Comparison of ENCODE assay signal across 8 mouse cellular contexts in the genomic region with DNA sequence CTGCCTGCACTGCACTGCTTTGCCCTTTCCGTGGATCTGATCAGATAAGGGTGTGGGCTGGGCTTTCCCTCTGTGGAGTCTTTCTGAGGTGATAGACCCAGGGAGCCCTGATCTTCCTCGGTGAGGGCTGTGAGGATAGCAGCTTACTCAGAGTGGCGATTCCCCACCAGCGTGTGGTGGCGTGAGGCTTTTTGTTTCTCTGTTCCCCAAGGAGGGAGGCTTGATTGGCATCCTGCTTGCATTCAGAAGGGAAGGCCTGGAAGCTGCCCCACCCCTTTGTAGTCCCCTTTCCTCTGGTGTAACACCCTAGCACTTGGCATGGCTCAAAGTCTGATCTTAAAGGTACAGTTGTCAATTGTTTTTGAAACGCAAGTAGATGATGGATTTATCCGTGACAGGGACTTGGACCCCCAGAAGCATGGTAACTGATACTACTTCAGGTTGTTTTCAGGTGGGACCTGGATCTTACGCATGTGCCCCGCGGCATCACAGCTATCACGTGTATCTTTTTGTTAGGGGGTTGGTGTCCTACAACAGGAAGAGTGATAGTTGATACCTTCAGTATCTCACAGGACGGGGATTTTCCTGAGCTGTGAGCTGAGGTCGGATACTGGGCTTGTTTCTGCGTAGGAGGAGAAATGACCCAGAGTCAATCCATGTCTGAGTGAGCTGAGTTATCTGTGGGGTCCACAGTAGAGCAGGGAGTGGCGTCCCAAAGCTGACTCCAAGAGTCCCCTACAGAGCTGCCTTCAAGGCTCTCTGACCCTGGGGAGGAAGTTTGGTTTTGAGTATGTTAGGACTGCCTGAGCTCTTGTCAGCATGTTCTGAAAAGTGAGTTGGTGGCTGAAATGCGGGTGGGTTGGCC. TPM values are rescaled to one million over a fixed set of nuclear protein-coding genes. Genes with fewer than 3 reads are reported as not detected.
DNase-seq lines count a peak whose midpoint lies in the region; ATAC-seq and TF ChIP-seq lines count a peak whose summit lies in the region.
"Had no signal": no experiment of that assay in that cellular context is flagged by ENCODE, and none has a peak within 500 bp of the region (broad histone marks: within the 10 kb centered on the region; RNA-seq: fewer than 3 reads in every experiment).

No protein-coding gene starts in this region.

- H3K9ac ChIP-seq in heart, embryonic 16.5 days (ENCODE audit: low read length), result 0 out of 2 replicates have a peak overlapping the region, but pooled peaks have one; percentile 0

- no peaks in the 10 kb centered on the region for H3K27me3 ChIP-seq in spleen, adult 2 months (ENCODE audit: control insufficient read depth, insufficient read depth, low read length)
- H3K27me3 ChIP-seq in embryonic facial prominence, embryonic 10.5 days (replicated peaks; ENCODE audit: low read depth, poor library complexity, severe bottlenecking), result 0 out of 2 replicates have a peak, but pooled peaks cover 4% of the 10 kb centered on the region
- no peaks in the 10 kb centered on the region for H3K27me3 ChIP-seq in heart, embryonic 16.5 days (ENCODE audit: control insufficient read depth, insufficient read depth, low read length)

- TF ChIP-seq POLR2A in spleen, adult 2 months (IDR thresholded peaks at IDR 0.05; ENCODE audit: low read depth, low read length), result no peak

- 67% methylated on average over 16 of the region's 16 CpGs for WGBS in spleen, adult 2 months
- WGBS in embryonic facial prominence, embryonic 10.5 days, result 50% methylated on average over 16 of the region's 16 CpGs
- WGBS in heart, embryonic 16.5 days, result 47% methylated on average over 16 of the region's 16 CpGs

- H3K4me1 ChIP-seq in spleen, adult 2 months (ENCODE audit: control insufficient read depth, insufficient read depth, insufficient read length), result peaks cover 2% of the 10 kb centered on the region; the same call in 1 of the 2 replicates
- H3K4me1 ChIP-seq in embryonic facial prominence, embryonic 10.5 days, result peaks cover 41% of the 10 kb centered on the region
- H3K4me1 ChIP-seq in heart, embryonic 16.5 days (ENCODE audit: control insufficient read depth, insufficient read depth, low read length), result peaks cover 47% of the 10 kb centered on the region

- no peak for TF ChIP-seq CTCF in spleen, adult 2 months (IDR thresholded peaks at IDR 0.05; ENCODE audit: extremely low read depth, insufficient read depth, insufficient read length, insufficient replicate concordance)

- no peak for DNase-seq in spleen, adult 2 months (ENCODE audit: low read depth in 1 of 2, low spot score in 2 of 2)
- no peak for DNase-seq in spleen, postnatal 4 days (ENCODE audit: low spot score in 2 of 2)
- no peak for DNase-seq in embryonic facial prominence, embryonic 10.5 days (ENCODE audit: low spot score)
- DNase-seq in lung, postnatal 14 days, result peak; percentile 70
- DNase-seq in right cerebral cortex, postnatal 36 days (ENCODE audit: low spot score in 2 of 2), result no peak

- no peaks in the 10 kb centered on the region for H3K9me3 ChIP-seq in embryonic facial prominence, embryonic 10.5 days
- no peaks in the 10 kb centered on the region for H3K9me3 ChIP-seq in heart, embryonic 16.5 days (replicated peaks; ENCODE audit: control insufficient read depth, low read length)

- peak overlapping the region; percentile 37 for H3K4me2 ChIP-seq in heart, embryonic 16.5 days (ENCODE audit: low read depth, low read length)

- H3K36me3 ChIP-seq in spleen, adult 2 months (ENCODE audit: control insufficient read depth, insufficient read depth, low read length), result no peaks in the 10 kb centered on the region
- H3K36me3 ChIP-seq in embryonic facial prominence, embryonic 10.5 days (replicated peaks), result no peaks in the 10 kb centered on the region
- no peaks in the 10 kb centered on the region for H3K36me3 ChIP-seq in heart, embryonic 16.5 days (ENCODE audit: control insufficient read depth, insufficient read depth)

- H3K27ac ChIP-seq in spleen, adult 2 months (ENCODE audit: insufficient read depth, low read length), result peak overlapping the region; percentile 3; the same call in 1 of the 2 replicates
- peak overlapping the region; percentile 59 for H3K27ac ChIP-seq in embryonic facial prominence, embryonic 10.5 days (replicated peaks)
- peak overlapping the region; percentile 69 for H3K27ac ChIP-seq in heart, embryonic 16.5 days (ENCODE audit: low read length)

- no peak overlapping the region for H3K4me3 ChIP-seq in spleen, adult 2 months (ENCODE audit: extremely low read depth, insufficient read depth, insufficient read length)
- no peak overlapping the region for H3K4me3 ChIP-seq in embryonic facial prominence, embryonic 10.5 days
- no peak overlapping the region for H3K4me3 ChIP-seq in heart, embryonic 16.5 days (ENCODE audit: low read length)
- H3K4me3 ChIP-seq: erythroblast, embryonic 14.5 days had no signal

- ATAC-seq in heart, embryonic 16.5 days (replicated peaks; ENCODE audit: extremely low read depth, insufficient read depth, low FRiP score), result peak; percentile 25
- ATAC-seq in monocyte, adult 5-6 weeks (replicated peaks; ENCODE audit: insufficient number of reproducible peaks, low FRiP score, low TSS enrichment, poor library complexity, severe bottlenecking), result no peak

RNA-seq across cellular contexts. Expression of gene Synj2, which starts 36.2 kb away (rescaled TPM):
- polyA plus RNA-seq in spleen, adult 2 months (2012; rRNA removed), result 1.6 and 2.4 TPM in 2 replicates
- 1.4 and 1.8 TPM in 2 replicates for polyA plus RNA-seq in embryonic facial prominence, embryonic 10.5 days (2016; fragmentation: Nextera tagmentation; extraction: Ambion mirVana)
- polyA plus RNA-seq in heart, embryonic 16.5 days (2015; fragmentation: Nextera tagmentation; extraction: Ambion mirVana), result 4.2 and 5.3 TPM in 2 replicates
- 0.29 to 4.9 TPM (median 1.4 TPM) in 3 replicates for total RNA-seq in monocyte, adult 5-6 weeks (2017)
- polyA plus RNA-seq: erythroblast, embryonic 14.5 days had no signal

Comparison
In these comparisons a context has a peak if more than half of its experiments do, and no peak if none do; other contexts are left out.
1. H3K27ac ChIP-seq: peak in every context shown above with its lines; median percentile 69 in heart, embryonic 16.5 days; 59 in embryonic facial prominence, embryonic 10.5 days; 3 in spleen, adult 2 months.